Mouse (Mus musculus) heart, embryonic 12.5 days (tissue): ENCODE measurements at regions not wholly inside any gene's neighbourhood (a gene's known extent, or its start where the extent isn't known, plus 50 kb on each side); places are given as distances from the start of the nearest gene placed in this dataset.
A peak's percentile ranks its signal among the peaks of the same experiment; 100 is the strongest.

Experiments used
- ATAC-seq: fragments of 200-750 bp; cut with Nextera tagmentation; 2 replicates; pipeline ENCODE4 v1.8.0; 2017; ENCODE audit warnings: moderate TSS enrichment, moderate library complexity; ENCODE audit not compliant: insufficient number of reproducible peaks, low FRiP score
- H3K27ac ChIP-seq: fragments of 300-500 bp; sonication (generic); 2 replicates; pipeline ENCODE4 v1.5.1; 2016; ENCODE audit warnings: mild to moderate bottlenecking, moderate library complexity; ENCODE audit not compliant: poor library complexity, severe bottlenecking
- H3K27me3 ChIP-seq: fragments of 300-500 bp; sonication (generic); replicated peaks from 2 replicates; pipeline ENCODE4 v1.6.1; 2016; ENCODE audit warnings: mild to moderate bottlenecking, moderate library complexity
- H3K36me3 ChIP-seq: fragments of 300-500 bp; sonication (generic); 2 replicates; pipeline ENCODE4 v1.6.1; 2016; ENCODE audit warnings: mild to moderate bottlenecking, moderate library complexity
- H3K4me1 ChIP-seq: fragments of 300-500 bp; sonication (generic); replicated peaks from 2 replicates; pipeline ENCODE4 v1.6.1; 2016; ENCODE audit warnings: mild to moderate bottlenecking
- H3K4me2 ChIP-seq: fragments of 300-500 bp; sonication (generic); 2 replicates; pipeline ENCODE4 v1.6.1; 2016; ENCODE audit warnings: mild to moderate bottlenecking, moderate library complexity
- H3K4me3 ChIP-seq: fragments of 300-500 bp; sonication (generic); 2 replicates; pipeline ENCODE4 v1.5.1; 2016; ENCODE audit warnings: mild to moderate bottlenecking
- H3K9ac ChIP-seq: fragments of 300-500 bp; sonication (generic); 2 replicates; pipeline ENCODE4 v1.6.1; 2016; ENCODE audit warnings: mild to moderate bottlenecking, moderate library complexity
- H3K9me3 ChIP-seq: fragments of 300-500 bp; sonication (generic); replicated peaks from 2 replicates; pipeline ENCODE4 v1.6.1; 2016; ENCODE audit warnings: mild to moderate bottlenecking, moderate library complexity
- WGBS: fragments of 180-500 bp; shearing (Covaris S2); methylation state at CpG from one replicate; pipeline ENCODE4 v1.1.7; 2016; 5-methylcytosine and 5-hydroxymethylcytosine counted together

- Histone ChIP-seq H3K4me2 (no peak overlapping the region), H3K27me3 (no peaks in the 10 kb centered on the region), H3K4me3 (no peak overlapping the region), H3K9me3 (0 out of 2 replicates have a peak, but pooled peaks cover 9% of the 10 kb centered on the region), H3K4me1 (peaks cover 3% of the 10 kb centered on the region), H3K9ac (no peak overlapping the region), H3K36me3 (no peaks in the 10 kb centered on the region), H3K27ac (no peak overlapping the region)
- 89% methylated on average over 7 of the region's 7 CpGs for WGBS
- ATAC-seq, result no peak
Observed at GRCm38 (mm10) chr2:70914372-70914771, 88.8 kb upstream of the Tlk1 start.

GRCm38 (mm10) chr2:70909401-70909800 lies 83.9 kb upstream of the Tlk1 start:
- WGBS, result 49% methylated on average over 1 of the region's 1 CpGs
- H3K4me2 ChIP-seq, result no peak overlapping the region
- H3K9ac ChIP-seq, result no peak overlapping the region
- no peaks in the 10 kb centered on the region for H3K27me3 ChIP-seq
- 0 out of 2 replicates have a peak, but pooled peaks cover 12% of the 10 kb centered on the region for H3K9me3 ChIP-seq
- peak overlapping the region; percentile 83; the same call in 1 of the 2 replicates for H3K27ac ChIP-seq
- H3K4me3 ChIP-seq, result no peak overlapping the region
- peaks cover 16% of the 10 kb centered on the region for H3K4me1 ChIP-seq
- ATAC-seq, result no peak
- H3K36me3 ChIP-seq, result no peaks in the 10 kb centered on the region

DNA sequence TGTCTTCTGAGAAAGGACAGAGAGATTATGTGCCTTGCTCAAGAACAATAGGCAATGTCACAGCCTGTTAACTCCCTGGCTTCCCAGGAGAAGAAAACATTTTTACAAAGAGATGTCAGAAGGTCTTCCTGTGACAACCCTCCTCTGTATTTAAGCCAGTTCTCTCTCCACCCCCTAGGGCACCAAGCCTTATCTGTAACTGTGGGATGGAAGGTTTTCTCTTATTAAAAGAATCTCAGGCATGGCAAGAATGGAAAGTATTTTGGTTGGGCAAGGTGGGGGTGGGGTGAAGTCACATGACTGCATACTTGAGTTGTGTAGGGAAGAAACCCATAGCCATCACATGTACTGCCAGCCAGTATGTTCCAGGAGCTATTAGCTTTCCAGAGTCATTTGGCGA lies 83.1 kb upstream of the Tlk1 start:
- peak overlapping the region; percentile 83 for H3K27ac ChIP-seq
- peak; percentile 80 for ATAC-seq
- H3K9ac ChIP-seq, result no peak overlapping the region
- no peaks in the 10 kb centered on the region for H3K27me3 ChIP-seq
- H3K36me3 ChIP-seq, result no peaks in the 10 kb centered on the region
- H3K4me2 ChIP-seq, result peak overlapping the region; percentile 39
- WGBS, result 57% methylated on average over 1 of the region's 1 CpGs
- 0 out of 2 replicates have a peak, but pooled peaks cover 12% of the 10 kb centered on the region for H3K9me3 ChIP-seq
- no peak overlapping the region for H3K4me3 ChIP-seq
- H3K4me1 ChIP-seq, result peaks cover 16% of the 10 kb centered on the region

- H3K4me3 ChIP-seq, result no peak overlapping the region
- ATAC-seq, result no peak
- no peak overlapping the region for H3K27ac ChIP-seq
- H3K4me1 ChIP-seq, result peaks cover 20% of the 10 kb centered on the region
- H3K36me3 ChIP-seq, result no peaks in the 10 kb centered on the region
- 0 out of 2 replicates have a peak, but pooled peaks cover 4% of the 10 kb centered on the region for H3K9me3 ChIP-seq
- WGBS, result 60% methylated on average over 3 of the region's 3 CpGs
- H3K4me2 ChIP-seq, result no peak overlapping the region
- H3K9ac ChIP-seq, result no peak overlapping the region
- no peaks in the 10 kb centered on the region for H3K27me3 ChIP-seq
Observed at GRCm38 (mm10) chr2:70906216-70906615, 80.7 kb upstream of the Tlk1 start.

DNA sequence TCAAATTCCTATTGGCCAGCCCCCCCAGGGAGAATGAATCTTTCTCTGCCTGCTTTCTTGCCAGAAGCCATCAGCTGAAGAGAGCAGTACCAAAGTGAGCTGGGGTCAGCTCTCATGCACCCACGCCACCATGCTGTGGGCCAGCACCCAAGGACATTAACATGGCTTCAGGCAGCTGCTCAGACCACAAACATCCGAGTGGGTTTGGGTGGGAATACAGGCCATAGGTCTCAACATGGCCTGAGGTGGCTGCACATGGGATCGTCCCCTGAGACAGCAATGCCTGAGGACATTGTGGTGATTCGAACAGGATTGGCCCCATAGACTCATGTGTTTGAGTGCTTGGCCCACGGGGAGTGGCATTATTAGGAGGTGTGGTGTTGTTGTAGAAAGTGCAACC lies 78.9 kb upstream of the Tlk1 start:
- no peaks in the 10 kb centered on the region for H3K36me3 ChIP-seq
- H3K27me3 ChIP-seq, result no peaks in the 10 kb centered on the region
- 85% methylated on average over 5 of the region's 5 CpGs for whole genome bisulfite sequencing
- ATAC-seq, result no peak
- no peak overlapping the region for H3K27ac ChIP-seq
- H3K9me3 ChIP-seq, result 0 out of 2 replicates have a peak, but pooled peaks cover 4% of the 10 kb centered on the region
- no peak overlapping the region for H3K4me3 ChIP-seq
- H3K4me2 ChIP-seq, result no peak overlapping the region
- H3K9ac ChIP-seq, result no peak overlapping the region
- H3K4me1 ChIP-seq, result peaks cover 28% of the 10 kb centered on the region

GRCm38 (mm10) chr2:70902196-70902595 lies 76.7 kb upstream of the Tlk1 start:
- Histone ChIP-seq H3K4me1 (peaks cover 15% of the 10 kb centered on the region), H3K27ac (peak overlapping the region; percentile 58; the same call in 1 of the 2 replicates), H3K9me3 (0 out of 2 replicates have a peak, but pooled peaks cover 4% of the 10 kb centered on the region), H3K4me3 (no peak overlapping the region), H3K36me3 (no peaks in the 10 kb centered on the region), H3K27me3 (no peaks in the 10 kb centered on the region), H3K9ac (no peak overlapping the region), H3K4me2 (peak overlapping the region; percentile 61; the same call in 1 of the 2 replicates)
- WGBS, result 76% methylated on average over 3 of the region's 3 CpGs
- ATAC-seq, result no peak

DNA sequence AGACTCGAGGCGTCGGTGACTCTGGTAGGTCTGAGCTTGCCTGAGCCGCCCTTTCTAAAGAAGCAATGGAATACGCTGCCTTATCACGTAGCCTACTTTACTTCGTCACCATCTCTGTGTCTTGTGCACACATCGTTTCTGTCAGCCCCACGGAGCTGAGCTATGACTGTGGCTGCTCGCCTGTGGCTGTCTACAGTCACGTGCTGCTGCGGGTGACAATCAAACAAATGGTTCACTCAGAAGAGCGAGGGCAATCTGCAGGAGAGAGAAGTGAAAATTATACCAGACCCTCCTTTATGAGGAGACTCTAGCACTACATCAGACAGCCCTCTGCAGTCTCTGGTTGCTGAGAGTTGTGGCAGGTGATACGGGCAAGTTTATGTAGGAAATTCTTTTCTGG lies 76.0 kb upstream of the Tlk1 start:
- Histone ChIP-seq H3K4me3 (peak overlapping the region; percentile 16), H3K9me3 (0 out of 2 replicates have a peak, but pooled peaks cover 7% of the 10 kb centered on the region), H3K4me2 (peak overlapping the region; percentile 61), H3K27ac (peak overlapping the region; percentile 58), H3K36me3 (no peaks in the 10 kb centered on the region), H3K9ac (no peak overlapping the region), H3K4me1 (peaks cover 15% of the 10 kb centered on the region), H3K27me3 (no peaks in the 10 kb centered on the region)
- peak; percentile 67 for ATAC-seq
- WGBS, result 20% methylated on average over 14 of the region's 14 CpGs

GRCm38 (mm10) chr2:70899056-70899455 lies 73.5 kb upstream of the Tlk1 start:
- no peak overlapping the region for H3K4me2 ChIP-seq
- no peaks in the 10 kb centered on the region for H3K27me3 ChIP-seq
- no peaks in the 10 kb centered on the region for H3K36me3 ChIP-seq
- H3K4me3 ChIP-seq, result no peak overlapping the region
- no peak overlapping the region for H3K27ac ChIP-seq
- WGBS, result 93% methylated on average over 4 of the region's 4 CpGs
- no peak for ATAC-seq
- H3K9me3 ChIP-seq, result 0 out of 2 replicates have a peak, but pooled peaks cover 4% of the 10 kb centered on the region
- H3K4me1 ChIP-seq, result peaks cover 15% of the 10 kb centered on the region
- no peak overlapping the region for H3K9ac ChIP-seq

DNA sequence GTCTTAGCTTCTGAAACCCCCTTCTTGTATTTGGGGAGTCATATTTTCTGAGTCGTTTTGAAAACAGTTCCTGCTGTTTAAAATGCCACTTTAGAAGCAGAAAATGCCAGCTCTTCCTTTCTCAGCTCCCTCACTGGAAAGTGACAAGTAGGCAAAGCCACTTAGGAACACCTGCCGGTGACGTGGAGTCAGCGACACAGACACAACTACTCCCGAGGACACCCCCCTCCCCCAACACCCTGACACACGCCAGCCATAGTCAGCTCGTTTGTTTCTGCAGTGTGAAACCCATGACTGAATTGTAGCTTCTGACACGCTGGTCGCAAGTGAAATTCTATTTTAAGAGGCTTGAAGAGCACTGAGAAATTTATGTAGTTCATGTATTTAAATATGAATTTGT lies 72.9 kb upstream of the Tlk1 start:
- H3K4me2 ChIP-seq, result no peak overlapping the region
- 0 out of 2 replicates have a peak, but pooled peaks cover 4% of the 10 kb centered on the region for H3K9me3 ChIP-seq
- H3K27ac ChIP-seq, result no peak overlapping the region
- H3K36me3 ChIP-seq, result no peaks in the 10 kb centered on the region
- no peak overlapping the region for H3K4me3 ChIP-seq
- WGBS, result 47% methylated on average over 9 of the region's 9 CpGs
- ATAC-seq, result no peak
- no peaks in the 10 kb centered on the region for H3K27me3 ChIP-seq
- peaks cover 15% of the 10 kb centered on the region for H3K4me1 ChIP-seq
- no peak overlapping the region for H3K9ac ChIP-seq

DNA sequence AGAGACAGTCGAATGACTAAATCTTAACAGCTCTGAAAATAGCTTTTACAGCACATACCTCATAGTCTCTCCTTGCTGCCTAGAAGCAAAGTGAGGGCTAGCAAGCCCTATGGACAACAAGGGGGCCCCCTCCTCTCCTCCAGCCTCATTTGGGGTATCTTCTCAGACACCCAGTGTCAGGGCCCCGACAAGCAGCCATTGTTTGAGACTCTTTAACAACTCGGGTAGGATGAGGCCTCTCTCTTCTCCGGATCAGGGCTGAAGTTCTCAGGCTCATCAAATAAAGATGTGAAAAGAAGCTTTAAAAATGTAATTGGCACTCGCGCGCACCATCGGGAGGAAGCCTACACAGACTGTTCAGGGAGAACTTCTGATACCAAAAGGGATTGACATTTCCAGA lies 71.8 kb upstream of the Tlk1 start:
- no peak for ATAC-seq
- Histone ChIP-seq H3K27me3 (no peaks in the 10 kb centered on the region), H3K9me3 (0 out of 2 replicates have a peak, but pooled peaks cover 4% of the 10 kb centered on the region), H3K27ac (no peak overlapping the region), H3K4me3 (no peak overlapping the region), H3K4me1 (peaks cover 15% of the 10 kb centered on the region), H3K36me3 (no peaks in the 10 kb centered on the region), H3K9ac (no peak overlapping the region), H3K4me2 (no peak overlapping the region)
- WGBS, result 84% methylated on average over 8 of the region's 8 CpGs

GRCm38 (mm10) chr2:70889522-70890100 lies 64.1 kb upstream of the Tlk1 start:
- 47% methylated on average over 5 of the region's 5 CpGs for WGBS
- Histone ChIP-seq H3K4me3 (no peak overlapping the region), H3K36me3 (no peaks in the 10 kb centered on the region), H3K27ac (no peak overlapping the region), H3K9me3 (0 out of 2 replicates have a peak, but pooled peaks cover 6% of the 10 kb centered on the region), H3K4me2 (no peak overlapping the region), H3K9ac (no peak overlapping the region), H3K27me3 (no peaks in the 10 kb centered on the region), H3K4me1 (0 out of 2 replicates have a peak, but pooled peaks cover 3% of the 10 kb centered on the region)
- no peak for ATAC-seq
